Mouse (Mus musculus) hindbrain, embryonic 12.5 days (tissue): Measurements from ENCODE around the gene Ckmt2. TPM values are rescaled to one million over a fixed set of nuclear protein-coding genes. Genes with fewer than 3 reads are reported as not detected.

Experiments
- ATAC-seq: fragments of 200-750 bp; cut with Nextera tagmentation; 2 replicates; pipeline ENCODE4 v1.8.0; 2017; ENCODE audit warnings: moderate TSS enrichment; ENCODE audit not compliant: low FRiP score
- H3K27ac ChIP-seq: fragments of 300-500 bp; sonication (generic); 2 replicates; pipeline ENCODE4 v1.5.1; 2016; ENCODE audit warnings: mild to moderate bottlenecking
- H3K27me3 ChIP-seq: fragments of 300-500 bp; sonication (generic); 2 replicates; pipeline ENCODE4 v1.6.1; 2016; ENCODE audit warnings: mild to moderate bottlenecking
- H3K36me3 ChIP-seq: fragments of 300-500 bp; sonication (generic); 2 replicates; pipeline ENCODE4 v1.6.1; 2016; ENCODE audit warnings: mild to moderate bottlenecking
- H3K4me1 ChIP-seq: fragments of 300-500 bp; sonication (generic); 2 replicates; pipeline ENCODE4 v1.6.1; 2016
- H3K4me2 ChIP-seq: fragments of 300-500 bp; sonication (generic); replicated peaks from 2 replicates; pipeline ENCODE4 v1.6.1; 2016; ENCODE audit warnings: mild to moderate bottlenecking
- H3K4me3 ChIP-seq: fragments of 300-500 bp; sonication (generic); 2 replicates; pipeline ENCODE4 v1.5.1; 2016; ENCODE audit warnings: mild to moderate bottlenecking
- H3K9ac ChIP-seq: fragments of 300-500 bp; sonication (generic); 2 replicates; pipeline ENCODE4 v1.6.1; 2016; ENCODE audit warnings: mild to moderate bottlenecking, moderate library complexity
- H3K9me3 ChIP-seq: fragments of 300-500 bp; sonication (generic); replicated peaks from 2 replicates; pipeline ENCODE4 v1.6.1; 2016; ENCODE audit warnings: mild to moderate bottlenecking
- WGBS: fragments of 180-500 bp; shearing (Covaris S2); methylation state at CpG from one replicate; pipeline ENCODE4 v1.1.7; 2016; 5-methylcytosine and 5-hydroxymethylcytosine counted together
- polyA plus RNA-seq: library from polyadenylated mRNA; unstranded; fragments of >200 nt; fragmentation: Nextera tagmentation; extraction: Ambion mirVana; gene quantifications from 2 replicates; pipeline ENCODE4 v1.2.1, GENCODE M21; 2016

Ckmt2 gene
- polyA plus RNA-seq, result not detected in 2 replicates

GRCm38 (mm10) chr13:91876741-91877349, at the start of gene Ckmt2:
TSS of gene Ckmt2 (minus strand) at chr13:91876885.
- H3K36me3 ChIP-seq, result no peaks in the 10 kb centered on the region
- H3K9me3 ChIP-seq, result no peaks in the 10 kb centered on the region
- WGBS, result 77% methylated on average over 5 of the region's 5 CpGs
- H3K9ac ChIP-seq, result no peak within 1 kb of the TSS
- no peak for ATAC-seq
- no peak within 1 kb of the TSS for H3K4me3 ChIP-seq
- no peaks in the 10 kb centered on the region for H3K27me3 ChIP-seq
- no peak within 1 kb of the TSS for H3K27ac ChIP-seq
- no peaks in the 10 kb centered on the region for H3K4me1 ChIP-seq
- H3K4me2 ChIP-seq, result no peak within 1 kb of the TSS

- Histone ChIP-seq H3K9ac (no peak overlapping the region), H3K4me1 (peaks cover 1% of the 10 kb centered on the region; the same call in 1 of the 2 replicates), H3K4me2 (no peak overlapping the region), H3K9me3 (no peaks in the 10 kb centered on the region), H3K27ac (no peak overlapping the region), H3K27me3 (no peaks in the 10 kb centered on the region), H3K36me3 (no peaks in the 10 kb centered on the region), H3K4me3 (no peak overlapping the region)
- WGBS, result 80% methylated on average over 3 of the region's 3 CpGs
- ATAC-seq, result no peak
Observed at GRCm38 (mm10) chr13:91921010-91921409, 44.3 kb upstream of the Ckmt2 start.

GRCm38 (mm10) chr13:91918764-91919163, 42.1 kb upstream of the Ckmt2 start:
- 81% methylated on average over 5 of the region's 5 CpGs for WGBS
- no peak overlapping the region for H3K4me2 ChIP-seq
- no peak overlapping the region for H3K9ac ChIP-seq
- H3K27ac ChIP-seq, result no peak overlapping the region
- H3K36me3 ChIP-seq, result no peaks in the 10 kb centered on the region
- H3K4me3 ChIP-seq, result no peak overlapping the region
- H3K27me3 ChIP-seq, result no peaks in the 10 kb centered on the region
- no peak for ATAC-seq
- no peaks in the 10 kb centered on the region for H3K9me3 ChIP-seq
- H3K4me1 ChIP-seq, result peaks cover 10% of the 10 kb centered on the region

GRCm38 (mm10) chr13:91917835-91918234, 41.1 kb upstream of the Ckmt2 start:
- H3K4me1 ChIP-seq, result peaks cover 10% of the 10 kb centered on the region
- WGBS, result 95% methylated on average over 2 of the region's 2 CpGs
- no peaks in the 10 kb centered on the region for H3K36me3 ChIP-seq
- no peak for ATAC-seq
- no peaks in the 10 kb centered on the region for H3K27me3 ChIP-seq
- no peak overlapping the region for H3K4me3 ChIP-seq
- H3K27ac ChIP-seq, result no peak overlapping the region
- no peak overlapping the region for H3K9ac ChIP-seq
- H3K4me2 ChIP-seq, result no peak overlapping the region
- no peaks in the 10 kb centered on the region for H3K9me3 ChIP-seq

- no peak overlapping the region for H3K4me3 ChIP-seq
- no peaks in the 10 kb centered on the region for H3K27me3 ChIP-seq
- ATAC-seq, result no peak
- no peaks in the 10 kb centered on the region for H3K9me3 ChIP-seq
- no peaks in the 10 kb centered on the region for H3K36me3 ChIP-seq
- H3K4me2 ChIP-seq, result no peak overlapping the region
- peaks cover 10% of the 10 kb centered on the region for H3K4me1 ChIP-seq
- WGBS, result 86% methylated on average over 5 of the region's 5 CpGs
- no peak overlapping the region for H3K9ac ChIP-seq
- H3K27ac ChIP-seq, result no peak overlapping the region
Observed at GRCm38 (mm10) chr13:91916308-91916707, 39.6 kb upstream of the Ckmt2 start.

- H3K27me3 ChIP-seq, result no peaks in the 10 kb centered on the region
- H3K4me2 ChIP-seq, result peak overlapping the region; percentile 29
- H3K36me3 ChIP-seq, result no peaks in the 10 kb centered on the region
- ATAC-seq, result peak; percentile 80
- no peak overlapping the region for H3K4me3 ChIP-seq
- H3K9me3 ChIP-seq, result no peaks in the 10 kb centered on the region
- H3K27ac ChIP-seq, result no peak overlapping the region
- H3K4me1 ChIP-seq, result peaks cover 10% of the 10 kb centered on the region
- H3K9ac ChIP-seq, result no peak overlapping the region
- WGBS, result 47% methylated on average over 6 of the region's 6 CpGs
Observed at GRCm38 (mm10) chr13:91915582-91916239, 39.0 kb upstream of the Ckmt2 start.

GRCm38 (mm10) chr13:91915192-91915581, 38.5 kb upstream of the Ckmt2 start:
- Histone ChIP-seq H3K27me3 (no peaks in the 10 kb centered on the region), H3K27ac (no peak overlapping the region), H3K9me3 (no peaks in the 10 kb centered on the region), H3K9ac (no peak overlapping the region), H3K36me3 (no peaks in the 10 kb centered on the region), H3K4me1 (peaks cover 10% of the 10 kb centered on the region), H3K4me2 (peak overlapping the region; percentile 29), H3K4me3 (no peak overlapping the region)
- ATAC-seq, result no peak; the same call in 1 of the 2 replicates
- 31% methylated on average over 4 of the region's 4 CpGs for WGBS

GRCm38 (mm10) chr13:91911652-91912051, 35.0 kb upstream of the Ckmt2 start:
- Histone ChIP-seq H3K27ac (no peak overlapping the region), H3K9me3 (no peaks in the 10 kb centered on the region), H3K27me3 (no peaks in the 10 kb centered on the region), H3K4me3 (no peak overlapping the region), H3K36me3 (no peaks in the 10 kb centered on the region), H3K4me2 (no peak overlapping the region), H3K4me1 (peaks cover 10% of the 10 kb centered on the region), H3K9ac (no peak overlapping the region)
- no peak for ATAC-seq

- H3K36me3 ChIP-seq, result no peaks in the 10 kb centered on the region
- no peak for ATAC-seq
- no peak overlapping the region for H3K4me2 ChIP-seq
- no peaks in the 10 kb centered on the region for H3K9me3 ChIP-seq
- H3K4me1 ChIP-seq, result peaks cover 10% of the 10 kb centered on the region
- no peak overlapping the region for H3K27ac ChIP-seq
- H3K27me3 ChIP-seq, result no peaks in the 10 kb centered on the region
- no peak overlapping the region for H3K4me3 ChIP-seq
- no peak overlapping the region for H3K9ac ChIP-seq
Observed at GRCm38 (mm10) chr13:91911211-91911610, 34.5 kb upstream of the Ckmt2 start.

GRCm38 (mm10) chr13:91908202-91908980, 31.7 kb upstream of the Ckmt2 start:
- 44% methylated on average over 10 of the region's 10 CpGs for WGBS
- Histone ChIP-seq H3K9ac (no peak overlapping the region), H3K27ac (no peak overlapping the region), H3K4me3 (no peak overlapping the region), H3K4me2 (no peak overlapping the region), H3K36me3 (no peaks in the 10 kb centered on the region), H3K9me3 (no peaks in the 10 kb centered on the region), H3K4me1 (no peaks in the 10 kb centered on the region), H3K27me3 (no peaks in the 10 kb centered on the region)
- peak; percentile 86 for ATAC-seq

- Histone ChIP-seq H3K9me3 (no peaks in the 10 kb centered on the region), H3K4me2 (no peak overlapping the region), H3K27me3 (no peaks in the 10 kb centered on the region), H3K4me1 (no peaks in the 10 kb centered on the region), H3K36me3 (no peaks in the 10 kb centered on the region), H3K27ac (no peak overlapping the region), H3K4me3 (no peak overlapping the region), H3K9ac (no peak overlapping the region)
- WGBS, result 67% methylated on average over 3 of the region's 3 CpGs
- ATAC-seq, result no peak
Observed at GRCm38 (mm10) chr13:91906338-91906737, 29.7 kb upstream of the Ckmt2 start.

- Histone ChIP-seq H3K4me1 (no peaks in the 10 kb centered on the region), H3K27ac (no peak overlapping the region), H3K4me3 (no peak overlapping the region), H3K4me2 (no peak overlapping the region), H3K9me3 (no peaks in the 10 kb centered on the region), H3K36me3 (no peaks in the 10 kb centered on the region), H3K9ac (no peak overlapping the region), H3K27me3 (no peaks in the 10 kb centered on the region)
- 56% methylated on average over 1 of the region's 1 CpGs for WGBS
- ATAC-seq, result no peak
Observed at GRCm38 (mm10) chr13:91896476-91896875, 19.8 kb upstream of the Ckmt2 start.
